Mouse (Mus musculus) E14TG2a.4 (cell line): Measurements from ENCODE around the gene Fabp1.

ENCODE experiments used
- CTCF ChIP-seq: conservative IDR thresholded peaks from 2 replicates; pipeline ENCODE4 v1.5.1; 2014; ENCODE audit warnings: low read length
- POU5F1 ChIP-seq: IDR thresholded peaks from 2 replicates; pipeline ENCODE4 v1.6.1; 2014; ENCODE audit warnings: low read length, borderline replicate concordance

GRCm38 (mm10) chr6:71248420-71248819, 48.8 kb downstream of the Fabp1 start:
- TF ChIP-seq CTCF (no peak), POU5F1 (no peak)
